Mouse (Mus musculus) lung, adult 2 months (tissue): Measurements from ENCODE around the gene Spsb4. TPM values are rescaled to one million over a fixed set of nuclear protein-coding genes. Genes with fewer than 3 reads are reported as not detected.

Source experiments
- DNase-seq: peaks from one replicate; pipeline ENCODE4 v3.0.0; 2022
- H3K4me1 ChIP-seq: fragments of 200-500 bp; 2 replicates; pipeline ENCODE4 v1.6.1; 2011; ENCODE audit warnings: low read length; ENCODE audit not compliant: control insufficient read depth, insufficient read depth
- H3K4me3 ChIP-seq: fragments of 200-500 bp; replicated peaks from 2 replicates; pipeline ENCODE3; 2011; ENCODE audit warnings: low read depth, mild to moderate bottlenecking, control low read depth, low read length; ENCODE audit errors: extremely low read depth
- CTCF ChIP-seq: fragments of 200-500 bp; IDR thresholded peaks from 2 replicates; pipeline ENCODE4 v1.5.1; 2011; ENCODE audit warnings: mild to moderate bottlenecking, low read length, control low read depth; ENCODE audit not compliant: insufficient read depth
- POLR2A ChIP-seq: fragments of 200-500 bp; IDR thresholded peaks from 2 replicates; pipeline ENCODE4 v1.6.1; 2011; ENCODE audit warnings: low read depth, mild to moderate bottlenecking, control low read depth, low read length, borderline replicate concordance; ENCODE audit errors: extremely low read depth
- WGBS: fragments of 180-500 bp; shearing (Covaris S2); methylation state at CpG from one replicate; pipeline ENCODE4 v1.1.7; 2018; 5-methylcytosine and 5-hydroxymethylcytosine counted together
- polyA plus RNA-seq: library from polyadenylated mRNA; depleted of rRNA; stranded (reverse); fragments of >200 nt; gene quantifications from 2 replicates; pipeline ENCODE4 v1.2.3, GENCODE M21; 2012

Gene Spsb4
- polyA plus RNA-seq, 1 experiment, result 0.62 TPM

GRCm38 (mm10) chr9:97017811-97018641 is 617 bp downstream of the Spsb4 start:
- TF ChIP-seq POLR2A, result no peak
- TF ChIP-seq CTCF, result no peak
- DNase-seq, result peak; percentile 32
- Histone ChIP-seq H3K4me1 (no peaks in the 10 kb centered on the region), H3K4me3 (peak overlapping the region; percentile 16)
- WGBS, result under 1% methylated on average over 62 of the region's 62 CpGs

GRCm38 (mm10) chr9:97017121-97017810 is 1.4 kb downstream of the Spsb4 start:
- DNase-seq, result peak; percentile 7
- Histone ChIP-seq H3K4me3 (no peak overlapping the region), H3K4me1 (no peaks in the 10 kb centered on the region)
- WGBS, result 3% methylated on average over 34 of the region's 34 CpGs
- TF ChIP-seq POLR2A, result no peak
- TF ChIP-seq CTCF, result no peak

- Histone ChIP-seq H3K4me1 (no peaks in the 10 kb centered on the region), H3K4me3 (no peak overlapping the region)
- DNase-seq, result no peak
- TF ChIP-seq POLR2A (no peak), CTCF (no peak)
- 50% methylated on average over 6 of the region's 6 CpGs for WGBS
These were observed 2.9 kb downstream of the Spsb4 start for GRCm38 (mm10) chr9:97015751-97016150.

- TF ChIP-seq CTCF (no peak), POLR2A (no peak)
- no peaks in the 10 kb centered on the region for H3K4me1 ChIP-seq
- no peak overlapping the region for H3K4me3 ChIP-seq
- WGBS, result 82% methylated on average over 9 of the region's 9 CpGs
- DNase-seq, result no peak
These were observed 4.9 kb downstream of the Spsb4 start for GRCm38 (mm10) chr9:97013698-97014097.

GRCm38 (mm10) chr9:97013153-97013552 is 5.5 kb downstream of the Spsb4 start:
- TF ChIP-seq POLR2A (no peak), CTCF (no peak)
- WGBS, result 64% methylated on average over 6 of the region's 6 CpGs
- H3K4me1 ChIP-seq, result no peaks in the 10 kb centered on the region
- no peak for DNase-seq
- H3K4me3 ChIP-seq, result no peak overlapping the region

- TF ChIP-seq POLR2A (no peak), CTCF (no peak)
- no peak for DNase-seq
- WGBS, result 66% methylated on average over 15 of the region's 15 CpGs
These were observed 7.0 kb downstream of the Spsb4 start for GRCm38 (mm10) chr9:97011454-97012195.

GRCm38 (mm10) chr9:97010447-97010846 is 8.2 kb downstream of the Spsb4 start:
- DNase-seq, result no peak
- WGBS, result 89% methylated on average over 6 of the region's 6 CpGs
- Histone ChIP-seq H3K4me1 (no peaks in the 10 kb centered on the region), H3K4me3 (no peak overlapping the region)
- no peak for TF ChIP-seq POLR2A
- TF ChIP-seq CTCF, result no peak

More at GRCm38 (mm10) chr9:97011454-97012195, 7.0 kb downstream of the Spsb4 start:
- H3K4me3 ChIP-seq, result no peak overlapping the region
- no peaks in the 10 kb centered on the region for H3K4me1 ChIP-seq

- 51% methylated on average over 3 of the region's 3 CpGs for WGBS
- Histone ChIP-seq H3K4me1 (no peaks in the 10 kb centered on the region), H3K4me3 (no peak overlapping the region)
- TF ChIP-seq CTCF (no peak), POLR2A (no peak)
- no peak for DNase-seq
These were observed 13.9 kb downstream of the Spsb4 start for GRCm38 (mm10) chr9:97004726-97005125.

- WGBS, result 41% methylated on average over 5 of the region's 5 CpGs
- Histone ChIP-seq H3K4me3 (no peak overlapping the region), H3K4me1 (no peaks in the 10 kb centered on the region)
- TF ChIP-seq POLR2A, result no peak
- no peak for TF ChIP-seq CTCF
- DNase-seq, result no peak
These were observed 15.5 kb downstream of the Spsb4 start for GRCm38 (mm10) chr9:97003173-97003572.
